Mouse (Mus musculus) adrenal gland (tissue): ENCODE data around the gene Arap1.

Source experiments
- intact Hi-C: fragments of 180-260 bp; cut with DNase I; formaldehyde crosslinking; loops from one replicate; pipeline ENCODE4 v1.15.1; 2025

Gene Arap1

DNA sequence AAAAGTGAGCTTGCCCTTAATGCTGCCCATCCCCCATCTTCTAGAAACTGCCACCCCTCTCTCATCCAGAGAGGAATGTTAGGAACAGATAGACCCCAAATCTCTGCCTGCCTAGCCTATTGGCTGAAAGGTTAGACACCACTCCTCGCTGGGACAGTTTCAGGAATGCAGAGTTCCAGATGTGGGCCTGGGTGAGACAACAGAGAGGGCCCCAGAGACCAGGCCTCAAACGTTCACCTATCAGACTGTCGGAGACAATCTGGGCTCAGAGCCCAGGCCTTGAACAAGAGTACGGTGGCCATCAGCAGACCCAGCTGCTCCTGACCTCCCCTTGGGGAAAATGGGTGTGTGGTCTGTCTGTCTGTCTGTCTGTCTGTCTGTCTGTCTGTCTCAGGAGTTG lies 45.1 kb downstream of the Arap1 start:
- intact Hi-C loops: no loop called here

DNA sequence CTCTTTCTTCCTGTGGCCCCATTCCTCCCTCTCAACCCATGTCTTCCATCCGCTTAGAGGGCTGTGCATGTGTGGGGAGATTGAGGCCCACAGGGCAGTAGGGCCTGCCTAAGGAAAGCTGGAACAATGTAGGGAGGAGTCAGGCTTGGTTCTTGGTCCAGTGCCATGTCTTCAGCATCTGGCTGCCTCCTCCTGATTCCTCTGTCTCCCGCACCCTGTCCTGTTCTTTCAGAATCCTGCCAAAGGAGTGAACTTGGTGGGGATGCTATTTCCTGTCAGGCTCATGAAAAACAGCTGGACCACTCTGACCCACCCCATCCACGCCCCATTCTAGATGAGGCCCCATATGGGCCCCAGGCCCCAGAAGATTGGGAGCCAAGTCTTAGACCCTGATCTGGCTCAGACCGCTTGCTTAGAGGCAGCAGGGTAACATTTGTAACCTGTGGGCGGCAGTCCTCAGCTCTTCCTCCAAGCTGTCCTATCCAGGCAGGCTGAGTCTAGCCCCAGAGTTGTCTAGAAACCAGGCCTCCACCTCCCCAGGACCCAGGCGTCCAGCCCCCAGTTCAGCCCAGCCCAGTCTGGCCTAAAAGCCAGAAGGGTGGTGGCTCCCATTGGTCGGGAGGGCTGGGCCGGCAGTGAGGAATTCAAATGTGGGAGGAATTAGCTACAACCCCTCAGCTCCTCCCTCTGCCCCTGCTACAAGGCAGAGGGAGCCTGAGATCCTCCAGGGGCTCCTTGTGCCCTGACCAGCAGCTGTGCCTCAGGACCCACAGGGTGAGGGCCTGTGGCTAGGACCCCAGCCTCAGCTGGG lies 46.0 kb downstream of the Arap1 start:
- intact Hi-C loops: no loop called here

DNA sequence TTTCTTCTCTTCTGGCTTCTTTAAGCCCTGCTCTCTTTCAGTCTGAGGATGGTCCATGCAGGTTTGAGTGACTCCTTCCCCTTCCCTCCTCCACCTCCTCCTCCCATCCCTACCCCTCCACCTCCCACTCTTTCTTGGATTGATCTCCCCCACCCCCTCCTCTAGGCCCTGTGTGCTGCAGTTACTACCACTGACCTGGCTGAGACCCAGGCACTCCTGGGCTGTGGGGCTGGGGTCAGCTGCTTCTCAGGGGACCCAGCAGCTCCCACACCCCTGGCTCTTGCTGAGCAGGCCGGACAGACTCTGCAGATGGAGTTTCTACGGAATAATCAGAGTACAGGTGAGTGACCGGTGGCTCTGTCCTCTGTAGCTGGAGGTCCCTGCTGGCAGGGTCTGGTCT lies 46.7 kb downstream of the Arap1 start:
- intact Hi-C loops: no loop called here

DNA sequence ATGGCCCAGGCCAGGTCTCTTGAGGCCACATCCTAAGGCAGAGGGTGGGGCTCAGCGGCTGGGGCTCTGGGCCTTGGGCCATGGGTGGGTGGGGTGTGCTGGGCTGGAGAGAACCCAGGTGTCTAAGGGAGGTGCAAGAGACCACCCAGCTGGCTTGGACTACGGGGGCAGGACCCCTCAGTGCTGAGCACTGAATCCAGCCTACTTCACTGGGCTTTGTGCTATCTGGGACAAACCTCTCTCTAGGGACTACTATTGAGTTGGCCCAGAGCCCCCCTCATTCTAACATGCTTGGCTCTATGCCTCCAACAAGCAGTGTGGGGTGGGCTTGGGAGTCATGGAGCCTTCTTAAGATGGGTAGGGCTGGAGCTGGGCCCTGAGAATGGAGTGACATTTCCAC lies 47.6 kb downstream of the Arap1 start:
- intact Hi-C loops: no loop called here

GRCm38 (mm10) chr7:101397175-101397574 lies 49.3 kb downstream of the Arap1 start:
- intact Hi-C loops: no loop called here

DNA sequence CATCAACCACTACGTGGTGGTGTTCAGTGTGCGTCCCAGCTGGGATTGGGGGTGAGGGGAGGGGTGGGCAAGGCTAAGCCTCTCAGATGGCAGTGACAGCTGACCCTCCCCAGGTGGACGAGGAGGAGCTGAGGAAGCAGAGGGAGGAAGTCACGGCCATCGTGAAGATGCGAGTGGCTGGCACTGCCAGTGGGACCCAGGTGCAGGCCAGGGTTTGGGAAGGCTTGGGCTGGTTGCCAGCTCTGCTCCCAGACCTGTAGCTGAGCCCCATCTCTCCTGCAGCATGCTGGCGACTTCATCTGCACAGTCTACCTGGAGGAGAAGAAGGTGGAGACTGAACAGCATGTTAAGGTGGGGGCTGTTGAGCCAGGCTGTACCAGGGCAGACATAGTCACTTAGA lies 53.6 kb downstream of the Arap1 start:
- intact Hi-C loops: no loop called here

GRCm38 (mm10) chr7:101403831-101404230 lies 56.0 kb downstream of the Arap1 start:
- intact Hi-C loops: no loop called here

- intact Hi-C loops: loop anchor here (5.0 kb wide), 1 partner anchor 212 kb away; no protein-coding TSS in a partner anchor
Measured at GRCm38 (mm10) chr7:101410267-101410936, 62.5 kb downstream of the Arap1 start, which contains the start of gene Gm45837. Gene Gm45837 (plus strand): TSS chr7:101410886.

- intact Hi-C loops: loop anchor here (5.0 kb wide), 1 partner anchor 210 kb away; no protein-coding TSS in a partner anchor
Measured at GRCm38 (mm10) chr7:101412796-101413195, 64.9 kb downstream of the Arap1 start.

DNA sequence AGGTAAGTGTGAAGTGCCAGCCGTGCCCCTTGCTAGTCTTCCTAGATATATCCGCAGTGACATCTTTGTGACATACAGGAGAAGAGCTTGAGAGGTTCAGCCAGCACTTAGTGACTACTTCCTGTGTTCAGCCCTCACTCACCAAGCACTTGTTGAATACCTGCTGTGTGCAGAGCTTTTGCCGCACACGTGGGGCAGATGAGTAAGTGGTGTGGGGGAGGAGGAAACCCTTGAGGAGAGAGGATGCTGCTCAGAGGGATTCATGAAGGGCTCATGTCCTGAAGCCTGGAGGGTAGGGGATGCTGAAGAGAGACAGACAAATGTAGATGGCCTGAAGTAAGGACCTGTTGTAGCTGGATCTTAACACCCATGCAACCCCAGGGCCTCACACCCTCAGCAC lies 66.3 kb downstream of the Arap1 start:
- intact Hi-C loops: loop anchor here (5.0 kb wide), 1 partner anchor 208 kb away; no protein-coding TSS in a partner anchor

DNA sequence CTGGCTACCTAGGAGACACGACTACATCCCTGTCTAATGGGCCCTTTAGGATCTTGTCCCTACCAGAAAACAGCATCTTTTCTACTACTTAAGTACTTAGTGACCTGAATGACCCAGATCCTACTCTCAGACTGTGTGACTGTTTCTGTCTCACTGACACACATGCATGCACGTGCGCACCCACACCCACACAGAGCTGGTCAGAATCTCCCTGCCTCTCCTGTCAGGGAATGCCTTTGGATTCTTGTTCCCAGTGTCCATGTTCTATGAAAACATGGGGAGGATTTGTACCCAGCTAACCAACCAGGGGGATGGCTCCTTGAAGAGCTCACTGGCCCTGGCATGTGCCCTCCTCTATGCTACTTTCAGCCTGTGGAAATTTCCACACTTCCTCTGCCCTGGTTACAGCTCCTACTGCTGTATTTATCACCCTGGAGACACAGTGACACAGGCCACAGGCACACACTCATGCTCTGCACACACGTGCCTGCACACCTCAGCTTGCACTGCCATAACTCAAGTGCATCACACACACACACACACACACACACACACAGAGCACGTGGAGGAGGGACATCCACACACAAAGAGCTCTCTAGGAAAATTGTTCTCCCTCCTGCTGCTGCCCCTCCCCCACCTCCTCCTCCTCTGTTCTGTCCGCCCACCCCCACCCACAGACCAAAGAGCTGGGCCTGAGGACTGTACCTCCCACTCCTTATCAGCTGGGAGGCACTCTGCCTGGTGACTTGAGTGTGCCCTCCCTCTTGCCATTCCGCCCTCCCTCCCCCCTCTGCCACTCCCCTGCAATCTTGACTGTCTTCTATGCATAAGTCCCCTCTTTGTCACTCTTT lies 67.0 kb downstream of the Arap1 start:
- intact Hi-C loops: loop anchor here (5.0 kb wide), 1 partner anchor 207 kb away; no protein-coding TSS in a partner anchor

DNA sequence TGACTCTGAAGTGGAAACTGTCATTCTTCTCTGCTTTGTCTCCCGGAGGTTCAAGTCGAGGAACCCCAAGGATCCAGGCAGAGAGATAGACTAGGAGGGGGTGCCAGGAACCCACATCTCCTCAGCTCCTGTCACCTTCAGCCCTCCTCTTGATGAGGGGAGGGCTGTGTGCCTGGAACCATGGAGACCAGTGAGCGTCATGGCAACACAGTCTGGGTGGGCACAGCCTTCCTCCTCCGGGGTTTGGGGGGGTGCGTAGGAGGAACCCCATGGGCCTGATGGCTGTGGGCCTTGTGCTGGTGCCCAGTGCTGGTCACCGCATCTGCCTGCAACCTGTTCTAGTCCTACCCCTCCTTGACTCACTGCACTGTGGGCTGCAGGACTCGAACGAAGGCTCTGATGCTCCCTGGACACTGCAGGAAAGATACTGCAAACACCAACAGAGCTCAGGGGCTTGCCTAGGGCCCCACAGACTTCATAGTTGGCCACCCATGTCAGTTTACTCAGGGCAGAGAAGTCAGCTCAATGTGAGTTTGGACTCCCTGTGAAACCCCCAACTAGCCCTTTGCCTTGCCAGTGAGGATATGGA lies 67.7 kb downstream of the Arap1 start:
- intact Hi-C loops: no loop called here

DNA sequence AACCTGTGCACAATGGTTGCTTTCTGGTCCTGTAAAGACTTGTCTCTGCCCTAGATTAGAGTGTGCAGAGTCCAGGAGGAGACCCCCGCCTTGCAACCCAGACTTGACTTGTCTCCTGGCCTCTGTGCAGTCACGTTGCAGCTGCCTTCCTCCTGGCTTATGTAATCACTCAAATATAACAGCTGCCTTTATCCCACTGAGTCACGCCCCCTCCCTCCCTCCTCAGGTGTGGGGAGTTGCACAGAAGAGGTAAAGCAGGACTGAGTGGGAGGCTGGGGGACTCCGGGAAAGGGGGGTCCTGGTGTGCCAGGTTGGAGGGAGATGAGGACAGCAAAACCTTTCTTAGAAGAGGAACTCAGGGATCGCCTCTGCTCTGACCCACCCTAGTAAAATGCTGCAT lies 68.5 kb downstream of the Arap1 start:
- intact Hi-C loops: no loop called here

DNA sequence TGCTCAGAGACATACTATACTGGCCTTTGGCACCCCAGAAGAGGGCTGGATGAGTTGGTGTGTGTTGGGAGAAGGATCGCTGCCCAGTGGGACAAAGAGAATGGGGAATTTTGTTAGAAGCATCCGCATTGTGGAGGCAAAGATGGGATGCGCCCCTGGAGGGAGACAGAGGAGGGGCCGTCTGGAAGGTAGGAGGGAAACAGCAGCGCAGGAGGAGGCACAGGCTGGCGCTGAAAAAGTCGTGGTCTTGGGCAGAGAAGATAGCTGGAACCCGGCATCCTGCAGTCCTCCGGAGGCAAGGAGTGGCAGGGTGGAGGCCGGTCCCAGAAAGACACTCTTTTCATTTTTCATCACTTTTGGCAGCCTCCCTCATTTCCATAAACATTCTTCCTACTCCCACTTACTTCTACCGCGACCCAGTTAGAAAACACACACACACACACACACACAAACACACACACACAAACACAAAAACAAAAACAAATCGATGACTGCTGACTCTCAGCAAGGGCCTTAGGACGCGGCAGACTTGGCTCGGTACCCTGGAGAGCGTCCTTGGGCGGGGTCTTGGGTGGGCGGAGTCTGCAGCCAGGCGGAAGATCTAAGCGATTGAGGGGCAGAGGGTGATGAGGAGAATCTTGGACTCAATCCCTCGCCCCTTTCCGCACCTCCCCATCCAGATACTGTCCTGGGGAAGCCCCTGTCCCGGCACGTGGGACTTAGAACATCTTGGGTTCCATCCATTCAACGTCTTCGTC lies 71.3 kb downstream of the Arap1 start:
- intact Hi-C loops: no loop called here

GRCm38 (mm10) chr7:101421529-101421928 lies 73.7 kb downstream of the Arap1 start, which contains the start of gene Pde2a:
Gene Pde2a (plus strand): TSS chr7:101421691.
- intact Hi-C loops: no loop called here

DNA sequence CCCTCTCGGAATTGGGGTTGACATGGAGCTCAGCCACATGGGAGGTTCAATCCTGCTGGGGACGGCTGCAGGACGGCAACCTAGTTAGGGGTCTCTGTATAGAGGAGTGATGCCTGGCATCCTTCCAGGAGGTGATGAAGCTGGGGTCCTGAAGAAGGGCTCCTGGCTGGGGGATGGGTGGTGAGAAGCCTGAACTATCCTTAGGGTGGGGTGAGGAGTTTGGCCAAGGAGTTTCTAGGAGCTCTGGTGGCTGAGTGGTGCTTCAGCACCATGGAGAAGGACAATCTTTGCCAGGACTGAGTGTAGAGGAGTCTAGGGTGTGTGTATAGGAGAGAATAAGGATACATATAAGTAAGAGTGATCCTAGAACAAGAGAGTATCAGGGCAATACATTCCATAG lies 74.2 kb downstream of the Arap1 start:
- intact Hi-C loops: no loop called here

GRCm38 (mm10) chr7:101422646-101423045 lies 74.8 kb downstream of the Arap1 start:
- intact Hi-C loops: no loop called here

DNA sequence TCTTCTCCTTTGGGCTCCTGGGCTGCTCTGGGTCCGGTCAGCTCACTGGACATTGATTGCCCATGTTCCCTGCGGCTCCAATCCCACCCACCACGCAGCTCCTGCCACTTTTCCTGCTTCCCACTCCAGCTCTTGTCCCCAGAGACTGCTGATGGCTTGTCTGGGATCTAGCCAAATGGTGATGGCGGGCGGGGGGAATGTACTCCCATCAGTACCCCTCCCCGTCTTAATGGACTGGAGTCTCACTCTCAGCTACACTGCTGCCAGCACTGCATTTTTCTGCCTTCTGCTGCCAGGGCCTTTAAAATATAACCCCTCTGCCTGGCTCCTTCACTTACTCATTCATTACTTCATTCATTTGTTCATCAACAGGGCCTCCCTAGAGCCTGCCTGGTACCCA lies 76.1 kb downstream of the Arap1 start:
- intact Hi-C loops: no loop called here

DNA sequence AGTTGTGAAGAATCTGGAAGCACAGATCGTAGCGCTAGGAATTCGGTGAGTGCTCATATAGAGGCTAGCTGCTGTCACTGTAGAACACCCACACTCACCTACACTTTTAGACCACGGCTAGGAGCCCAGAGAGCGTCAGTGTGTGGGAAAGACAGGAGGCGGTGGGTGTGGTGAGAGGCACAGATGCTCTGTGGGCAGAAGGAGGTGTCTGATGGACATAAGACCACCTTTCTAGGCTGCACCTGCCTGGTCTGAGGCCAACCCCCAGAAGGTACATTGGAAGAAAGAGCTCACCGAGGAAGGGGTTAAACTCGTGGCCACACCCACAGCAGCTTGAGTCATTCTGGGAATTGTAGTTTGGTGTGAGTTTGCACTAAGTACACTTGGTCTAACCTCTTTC lies 78.8 kb downstream of the Arap1 start:
- intact Hi-C loops: loop anchor here (5.0 kb wide), 1 partner anchor 76 kb away; no protein-coding TSS in a partner anchor

DNA sequence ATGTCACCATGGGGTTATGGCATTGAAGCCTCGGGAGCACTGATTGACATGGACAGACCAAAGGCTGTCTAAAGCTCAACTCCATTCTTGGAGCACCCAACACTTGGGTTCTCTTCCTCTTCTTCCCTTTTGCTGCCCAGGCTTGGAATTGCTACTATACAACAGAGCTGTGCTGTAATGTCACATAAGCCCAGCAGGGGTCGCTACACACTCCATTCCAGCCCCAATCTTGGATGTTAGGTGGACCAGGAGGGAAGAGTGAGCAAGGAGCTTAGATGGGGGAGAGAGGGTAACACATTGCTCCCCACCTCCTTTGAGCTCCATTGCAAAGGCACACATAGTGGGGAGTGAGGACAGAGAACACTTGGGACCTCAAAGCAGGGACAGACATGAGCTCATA lies 79.9 kb downstream of the Arap1 start:
- intact Hi-C loops: loop anchor here (5.0 kb wide), 1 partner anchor 75 kb away; no protein-coding TSS in a partner anchor
